Mouse (Mus musculus): ENCODE data around the gene Nol4l. TPM values are rescaled to one million over a fixed set of nuclear protein-coding genes. Genes with fewer than 3 reads are reported as not detected.
A peak's percentile ranks its signal among the peaks of the same experiment; 100 is the strongest.
"Not testable (repeated sequence)": the region's sequence is repeated elsewhere in the genome, so short reads cannot be mapped to it uniquely, and the experiment has no call there.

The Nol4l gene
- total RNA-seq, 2 experiments from 2014 or later = 65.4 to 66.8 TPM

- DNase-seq (ENCODE audit: low spot score in 2 of 2) = no peak
Measured at GRCm38 (mm10) chr2:153512416-153513323, 17.1 kb downstream of the Nol4l start.

- no peak for DNase-seq (ENCODE audit: low spot score in 2 of 2)
Measured at GRCm38 (mm10) chr2:153511562-153511961, 18.2 kb downstream of the Nol4l start.

GRCm38 (mm10) chr2:153510136-153510535, 19.6 kb downstream of the Nol4l start:
- DNase-seq (ENCODE audit: low spot score in 2 of 2) = no peak

- DNase-seq (ENCODE audit: low spot score in 2 of 2) = no peak
Measured at GRCm38 (mm10) chr2:153509211-153510029, 20.4 kb downstream of the Nol4l start.

- DNase-seq (ENCODE audit: low spot score in 2 of 2) = no peak
Measured at GRCm38 (mm10) chr2:153508405-153508804, 21.4 kb downstream of the Nol4l start.

- no peak for DNase-seq (ENCODE audit: low spot score in 2 of 2)
Measured at GRCm38 (mm10) chr2:153507969-153508368, 21.8 kb downstream of the Nol4l start.

- DNase-seq (ENCODE audit: low spot score in 2 of 2) = no peak
Measured at GRCm38 (mm10) chr2:153506385-153506784, 23.4 kb downstream of the Nol4l start.

- no peak for DNase-seq (ENCODE audit: low spot score in 2 of 2)
Measured at GRCm38 (mm10) chr2:153499154-153499553, 30.6 kb downstream of the Nol4l start.

GRCm38 (mm10) chr2:153496898-153497297, 32.9 kb downstream of the Nol4l start:
- DNase-seq (ENCODE audit: low spot score in 2 of 2) = peak in 1 of 2 experiments; percentile 52

GRCm38 (mm10) chr2:153496301-153496700, 33.5 kb downstream of the Nol4l start:
- DNase-seq (ENCODE audit: low spot score in 2 of 2) = no peak

- DNase-seq (ENCODE audit: low spot score in 2 of 2) = no peak
Measured at GRCm38 (mm10) chr2:153495818-153496217, 34.0 kb downstream of the Nol4l start.

GRCm38 (mm10) chr2:153495391-153495790, 34.4 kb downstream of the Nol4l start:
- not testable (repeated sequence) for DNase-seq (ENCODE audit: low spot score in 2 of 2)

- no peak for DNase-seq (ENCODE audit: low spot score in 2 of 2)
Measured at GRCm38 (mm10) chr2:153494293-153494811, 35.4 kb downstream of the Nol4l start.

GRCm38 (mm10) chr2:153493781-153494292, 35.9 kb downstream of the Nol4l start:
- no peak for DNase-seq (ENCODE audit: low spot score in 2 of 2)

- DNase-seq (ENCODE audit: low spot score in 2 of 2) = no peak
Measured at GRCm38 (mm10) chr2:153493393-153493731, 36.4 kb downstream of the Nol4l start.

- DNase-seq (ENCODE audit: low spot score in 2 of 2) = peak; percentile 73 to 83
Measured at GRCm38 (mm10) chr2:153492573-153493392, 37.0 kb downstream of the Nol4l start, which contains the start of gene 4930404H24Rik. 4930404H24Rik (plus strand) TSS chr2:153492790.

- DNase-seq (ENCODE audit: low spot score in 2 of 2) = no peak
Measured at GRCm38 (mm10) chr2:153492179-153492517, 37.6 kb downstream of the Nol4l start.

GRCm38 (mm10) chr2:153491512-153492178, 38.1 kb downstream of the Nol4l start:
- no peak for DNase-seq (ENCODE audit: low spot score in 2 of 2)

- no peak for DNase-seq (ENCODE audit: low spot score in 2 of 2)
Measured at GRCm38 (mm10) chr2:153490940-153491339, 38.8 kb downstream of the Nol4l start.

GRCm38 (mm10) chr2:153490116-153490515, 39.7 kb downstream of the Nol4l start:
- DNase-seq (ENCODE audit: low spot score in 2 of 2) = no peak

Measured in layer of hippocampus, postnatal 10 days (tissue).